Mouse (Mus musculus) gastrocnemius, postnatal 10 days (tissue): ENCODE data around the gene Ddx17. TPM values are rescaled to one million over a fixed set of nuclear protein-coding genes. Genes with fewer than 3 reads are reported as not detected.

ENCODE experiments used
- microRNA-seq, 2 experiments: library from miRNA; unstranded; fragments of <30 nt; microRNA quantifications; one replicate each; pipeline ENCODE4 v1.2.0; 2021
- total RNA-seq, 2 experiments: library from RNA; stranded (reverse); gene quantifications; 2 replicates each; pipeline ENCODE4 v1.2.3; 2021

Ddx17 gene
- total RNA-seq, 2 experiments from 2014 or later: 94.8 to 163 TPM

Small RNA genes within 50 kb of the gene (microRNA-seq; reads per million reads assigned to microRNA genes)
- 0 reads per million in 2 experiments for gene Gm27903

Other genes starting within 250 kb of the Ddx17 start
- gene Pla2g6, start 218.4 kb downstream of the Ddx17 start, total RNA-seq: 1 to 10 TPM; 9.2 to 9.8 TPM
- 1 to 10 TPM; 2.0 to 2.6 TPM for gene Maff, start 200.1 kb downstream of the Ddx17 start, total RNA-seq
- 10 to 100 TPM; 42.0 to 47.5 TPM for gene Tmem184b, start 143.2 kb downstream of the Ddx17 start, total RNA-seq
- gene Csnk1e, start 91.2 kb downstream of the Ddx17 start, total RNA-seq: 10 to 100 TPM; 55.5 to 60.8 TPM
- under 1 TPM; 0.26 to 0.27 TPM for gene Kcnj4, start 41.5 kb downstream of the Ddx17 start, total RNA-seq
- 10 to 100 TPM; 29.9 to 38.0 TPM for gene Kdelr3, start 30.3 kb downstream of the Ddx17 start, total RNA-seq
- gene Dmc1, start 58.4 kb upstream of the Ddx17 start, total RNA-seq: 1 to 10 TPM in 1 of 2 experiments, under 1 TPM in 1; 0.40 to 1.0 TPM
- gene Fam227a, start 112.2 kb upstream of the Ddx17 start, total RNA-seq: 1 to 10 TPM; 1.2 to 1.8 TPM
- 10 to 100 TPM; 22.6 to 24.9 TPM for gene Cby1, start 112.5 kb upstream of the Ddx17 start, total RNA-seq
- gene Tomm22, start 124.1 kb upstream of the Ddx17 start, total RNA-seq: 100 to 1,000 TPM in 1 of 2 experiments, 10 to 100 TPM in 1; 90.5 to 102 TPM
- gene Josd1, start 141.2 kb upstream of the Ddx17 start, total RNA-seq: 10 to 100 TPM; 11.8 to 13.1 TPM
- 10 to 100 TPM; 14.3 to 16.8 TPM for gene Gtpbp1, start 144.1 kb upstream of the Ddx17 start, total RNA-seq
- gene Sun2, start 195.8 kb upstream of the Ddx17 start, total RNA-seq: 10 to 100 TPM; 61.3 to 65.9 TPM
- gene Dnal4, start 231.1 kb upstream of the Ddx17 start, total RNA-seq: 10 to 100 TPM; 10.4 to 12.6 TPM